Mouse (Mus musculus): ENCODE data around the gene Dcbld1.
"Not testable (repeated sequence)": the region's sequence is repeated elsewhere in the genome, so short reads cannot be mapped to it uniquely, and the experiment has no call there.

Dcbld1 gene

GRCm38 (mm10) chr10:52260209-52260608, 26.8 kb downstream of the Dcbld1 start:
- no peak for DNase-seq (ENCODE audit: low spot score)

- DNase-seq (ENCODE audit: low spot score) = no peak
Measured at GRCm38 (mm10) chr10:52264162-52264561, 30.7 kb downstream of the Dcbld1 start.

GRCm38 (mm10) chr10:52268879-52269278, 35.5 kb downstream of the Dcbld1 start:
- no peak for DNase-seq (ENCODE audit: low spot score)

GRCm38 (mm10) chr10:52271385-52271784, 38.0 kb downstream of the Dcbld1 start:
- DNase-seq (ENCODE audit: low spot score) = no peak

GRCm38 (mm10) chr10:52273012-52273411, 39.6 kb downstream of the Dcbld1 start:
- DNase-seq (ENCODE audit: low spot score) = no peak

- no peak for DNase-seq (ENCODE audit: low spot score)
Measured at GRCm38 (mm10) chr10:52274001-52274909, 40.8 kb downstream of the Dcbld1 start.

GRCm38 (mm10) chr10:52274910-52275604, 41.6 kb downstream of the Dcbld1 start:
- no peak for DNase-seq (ENCODE audit: low spot score)

GRCm38 (mm10) chr10:52276579-52276978, 43.2 kb downstream of the Dcbld1 start:
- DNase-seq (ENCODE audit: low spot score) = no peak

- not testable (repeated sequence) for DNase-seq (ENCODE audit: low spot score)
Measured at GRCm38 (mm10) chr10:52277564-52277963, 44.1 kb downstream of the Dcbld1 start.

GRCm38 (mm10) chr10:52278011-52278434, 44.6 kb downstream of the Dcbld1 start:
- DNase-seq (ENCODE audit: low spot score) = no peak

GRCm38 (mm10) chr10:52278866-52279265, 45.4 kb downstream of the Dcbld1 start:
- DNase-seq (ENCODE audit: low spot score) = no peak

GRCm38 (mm10) chr10:52279876-52280275, 46.5 kb downstream of the Dcbld1 start:
- DNase-seq (ENCODE audit: low spot score) = no peak

GRCm38 (mm10) chr10:52280623-52281022, 47.2 kb downstream of the Dcbld1 start:
- DNase-seq (ENCODE audit: low spot score) = no peak

GRCm38 (mm10) chr10:52281337-52281736, 47.9 kb downstream of the Dcbld1 start:
- no peak for DNase-seq (ENCODE audit: low spot score)

GRCm38 (mm10) chr10:52284578-52284977, 51.2 kb downstream of the Dcbld1 start:
- DNase-seq (ENCODE audit: low spot score) = no peak

- no peak for DNase-seq (ENCODE audit: low spot score)
Measured at GRCm38 (mm10) chr10:52287852-52288533, 54.6 kb downstream of the Dcbld1 start.

- DNase-seq (ENCODE audit: low spot score) = no peak
Measured at GRCm38 (mm10) chr10:52289261-52289660, 55.8 kb downstream of the Dcbld1 start.

- DNase-seq (ENCODE audit: low spot score) = not testable (repeated sequence)
Measured at GRCm38 (mm10) chr10:52292391-52292790, 59.0 kb downstream of the Dcbld1 start.

GRCm38 (mm10) chr10:52293921-52294577, 60.6 kb downstream of the Dcbld1 start:
- no peak for DNase-seq (ENCODE audit: low spot score)

GRCm38 (mm10) chr10:52295934-52296333, 62.5 kb downstream of the Dcbld1 start:
- DNase-seq (ENCODE audit: low spot score) = no peak

- not testable (repeated sequence) for DNase-seq (ENCODE audit: low spot score)
Measured at GRCm38 (mm10) chr10:52298568-52298967, 65.1 kb downstream of the Dcbld1 start.

GRCm38 (mm10) chr10:52301766-52302165, 68.3 kb downstream of the Dcbld1 start:
- DNase-seq (ENCODE audit: low spot score) = no peak

Data from T-cell, adult 2 months (primary cell).